Mouse (Mus musculus) forebrain, embryonic 14.5 days (tissue): Measurements from ENCODE around the gene Rsbn1l. TPM values are rescaled to one million over a fixed set of nuclear protein-coding genes. Genes with fewer than 3 reads are reported as not detected.

ENCODE experiments used
- ATAC-seq: fragments of 200-750 bp; cut with Nextera tagmentation; 2 replicates; pipeline ENCODE4 v1.8.0; 2017; ENCODE audit warnings: mild to moderate bottlenecking, moderate library complexity
- DNase-seq: peaks from one replicate; pipeline ENCODE4 v3.0.0-alpha.2; 2015; ENCODE audit warnings: low spot score
- H3K27ac ChIP-seq: fragments of 300-500 bp; sonication (generic); 2 replicates; pipeline ENCODE4 v1.5.1; 2014; ENCODE audit warnings: low read depth, mild to moderate bottlenecking, control low read depth, low read length, moderate library complexity
- H3K27me3 ChIP-seq: fragments of 300-500 bp; sonication (generic); replicated peaks from 2 replicates; pipeline ENCODE4 v1.6.1; 2014; ENCODE audit warnings: low read length, control low read depth, mixed read lengths; ENCODE audit not compliant: control insufficient read depth, insufficient read depth
- H3K36me3 ChIP-seq: fragments of 300-500 bp; sonication (generic); 2 replicates; pipeline ENCODE4 v1.6.1; 2014; ENCODE audit warnings: low read length, control low read depth; ENCODE audit not compliant: control insufficient read depth, insufficient read depth
- H3K4me1 ChIP-seq: fragments of 300-500 bp; sonication (generic); 2 replicates; pipeline ENCODE4 v1.6.1; 2014; ENCODE audit warnings: antibody characterized with exemption, low read length, control low read depth; ENCODE audit not compliant: control insufficient read depth, insufficient read depth
- H3K4me2 ChIP-seq: fragments of 300-500 bp; sonication (generic); 2 replicates; pipeline ENCODE4 v1.6.1; 2014; ENCODE audit warnings: mild to moderate bottlenecking, control low read depth, low read length
- H3K4me3 ChIP-seq: fragments of 300-500 bp; sonication (generic); 2 replicates; pipeline ENCODE4 v1.5.1; 2014; ENCODE audit warnings: low read depth, low read length, control low read depth
- H3K9ac ChIP-seq: fragments of 300-500 bp; sonication (generic); 2 replicates; pipeline ENCODE4 v1.6.1; 2014; ENCODE audit warnings: mild to moderate bottlenecking, low read length, control low read depth, moderate library complexity
- H3K9me3 ChIP-seq: fragments of 300-500 bp; sonication (generic); replicated peaks from 2 replicates; pipeline ENCODE4 v1.6.1; 2016; ENCODE audit warnings: low read length, control low read depth, mixed read lengths; ENCODE audit not compliant: control insufficient read depth
- WGBS: fragments of 180-500 bp; shearing (Covaris S2); extraction: QIAGEN DNeasy Blood & Tissue Kit; methylation state at CpG from one replicate; pipeline ENCODE4 v1.1.7; 2014; 5-methylcytosine and 5-hydroxymethylcytosine counted together
- polyA plus RNA-seq: library from polyadenylated mRNA; unstranded; fragments of >200 nt; fragmentation: Nextera tagmentation; extraction: Ambion mirVana; gene quantifications from 2 replicates; pipeline ENCODE4 v1.2.1, GENCODE M21; 2014

The Rsbn1l gene
- polyA plus RNA-seq, 1 experiment from 2014 or later: 5.3 TPM

DNA sequence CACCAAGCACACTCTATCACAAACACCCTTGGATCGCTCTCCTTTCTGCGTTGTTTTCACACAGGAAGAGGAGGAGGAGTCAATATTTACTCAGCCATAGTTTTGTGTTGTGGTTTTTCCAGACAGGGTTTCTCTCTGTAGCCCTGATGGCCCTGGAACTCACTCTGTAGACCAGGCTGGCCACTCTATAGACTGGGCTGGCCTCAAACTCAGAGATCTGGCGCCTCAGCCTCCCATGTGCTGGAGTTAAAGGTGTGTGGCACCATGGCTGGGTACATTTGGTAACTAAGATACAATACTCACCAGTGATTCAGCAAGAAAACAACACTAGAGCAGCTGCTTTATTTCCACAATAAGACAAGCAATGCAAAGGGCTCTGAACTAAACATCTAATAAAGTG, 13.7 kb downstream of the Rsbn1l start:
- Histone ChIP-seq H3K27ac (no peak overlapping the region), H3K9me3 (no peaks in the 10 kb centered on the region), H3K4me1 (no peaks in the 10 kb centered on the region), H3K36me3 (no peaks in the 10 kb centered on the region), H3K9ac (no peak overlapping the region), H3K27me3 (no peaks in the 10 kb centered on the region), H3K4me2 (no peak overlapping the region), H3K4me3 (no peak overlapping the region)
- ATAC-seq (no peak), DNase-seq (no peak)
- 86% methylated on average over 3 of the region's 3 CpGs for WGBS

DNA sequence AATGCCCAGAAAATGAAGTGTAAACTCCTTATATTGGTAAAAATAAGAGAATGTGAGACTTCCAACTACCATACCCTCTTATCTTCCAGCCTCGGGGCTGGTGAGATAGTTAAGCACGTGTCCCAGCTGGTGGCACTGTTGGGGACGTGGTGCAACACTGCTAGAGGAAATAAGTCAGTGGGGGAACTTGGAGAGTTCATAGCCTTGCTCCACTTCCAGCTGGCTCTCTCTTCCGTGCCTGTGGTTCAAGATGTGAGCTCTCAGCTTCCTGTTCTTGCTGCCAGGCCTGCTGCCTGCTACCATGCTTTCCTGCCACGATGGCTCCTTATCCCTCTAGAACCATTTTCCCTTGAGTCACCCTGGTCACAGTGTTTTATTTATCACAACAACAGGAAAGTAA, 15.0 kb downstream of the Rsbn1l start:
- no peak for DNase-seq

DNA sequence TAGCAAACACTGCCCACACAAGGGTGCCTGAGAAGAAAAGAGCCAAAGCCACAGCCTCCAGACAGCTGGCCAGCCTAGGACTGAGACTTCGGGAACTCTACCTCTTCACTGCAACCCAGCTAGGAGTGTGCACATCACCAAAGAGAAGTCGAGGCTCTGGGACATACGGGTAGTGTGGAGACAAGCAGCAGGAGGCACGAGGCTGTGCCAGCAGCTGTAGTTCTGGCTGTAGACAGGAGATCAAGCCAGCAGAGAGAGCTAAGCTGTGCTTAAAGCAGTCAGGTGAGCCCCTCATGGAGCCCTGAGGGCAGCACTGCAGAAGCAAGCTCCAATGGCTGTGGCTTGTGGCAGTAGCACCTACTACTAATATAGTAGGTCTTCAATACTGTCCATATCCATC, 15.5 kb downstream of the Rsbn1l start:
- Histone ChIP-seq H3K4me1 (no peaks in the 10 kb centered on the region), H3K27me3 (no peaks in the 10 kb centered on the region), H3K9ac (no peak overlapping the region), H3K4me2 (no peak overlapping the region), H3K9me3 (no peaks in the 10 kb centered on the region), H3K27ac (no peak overlapping the region), H3K4me3 (no peak overlapping the region), H3K36me3 (no peaks in the 10 kb centered on the region)
- DNase-seq (no peak), ATAC-seq (no peak; the same call in 1 of the 2 replicates)
- 81% methylated on average over 4 of the region's 4 CpGs for WGBS

More for the DNA sequence above, 15.0 kb downstream of the Rsbn1l start:
- H3K27me3 ChIP-seq: no peaks in the 10 kb centered on the region
- H3K36me3 ChIP-seq: no peaks in the 10 kb centered on the region
- H3K4me2 ChIP-seq: no peak overlapping the region
- H3K27ac ChIP-seq: no peak overlapping the region
- ATAC-seq: no peak; the same call in 1 of the 2 replicates
- no peak overlapping the region for H3K9ac ChIP-seq
- 71% methylated on average over 5 of the region's 5 CpGs for WGBS
- no peaks in the 10 kb centered on the region for H3K4me1 ChIP-seq
- H3K9me3 ChIP-seq: no peaks in the 10 kb centered on the region
- no peak overlapping the region for H3K4me3 ChIP-seq

DNA sequence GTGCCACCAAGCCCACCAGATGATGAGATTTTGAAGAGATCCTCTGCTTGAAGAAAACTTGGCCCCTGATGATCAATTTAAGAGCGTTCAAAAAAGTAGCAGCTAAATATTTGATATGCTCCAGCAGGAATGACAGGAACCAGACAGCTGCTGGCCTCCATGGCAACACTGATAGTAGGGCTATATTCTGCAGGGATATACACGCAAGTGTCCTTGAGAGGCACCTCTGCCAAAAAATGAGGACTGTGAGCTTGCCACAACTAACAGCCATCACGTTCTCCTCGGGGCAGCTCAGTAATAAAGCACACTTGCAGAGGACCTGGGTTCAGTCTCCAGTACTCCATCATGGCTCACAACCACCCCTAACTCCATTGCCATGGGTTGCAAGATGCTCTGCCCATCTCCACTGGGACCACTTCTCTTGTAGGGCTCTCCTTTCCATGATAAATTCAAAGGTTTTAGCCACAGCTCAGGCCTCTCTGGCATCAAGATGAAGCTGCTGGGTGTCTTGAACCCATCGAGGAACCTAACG, 16.1 kb downstream of the Rsbn1l start:
- WGBS: 96% methylated on average over 6 of the region's 6 CpGs
- Histone ChIP-seq H3K4me2 (no peak overlapping the region), H3K9ac (no peak overlapping the region), H3K27ac (no peak overlapping the region), H3K4me1 (no peaks in the 10 kb centered on the region), H3K4me3 (no peak overlapping the region), H3K9me3 (no peaks in the 10 kb centered on the region), H3K27me3 (no peaks in the 10 kb centered on the region), H3K36me3 (no peaks in the 10 kb centered on the region)
- ATAC-seq (no peak), DNase-seq (no peak)

DNA sequence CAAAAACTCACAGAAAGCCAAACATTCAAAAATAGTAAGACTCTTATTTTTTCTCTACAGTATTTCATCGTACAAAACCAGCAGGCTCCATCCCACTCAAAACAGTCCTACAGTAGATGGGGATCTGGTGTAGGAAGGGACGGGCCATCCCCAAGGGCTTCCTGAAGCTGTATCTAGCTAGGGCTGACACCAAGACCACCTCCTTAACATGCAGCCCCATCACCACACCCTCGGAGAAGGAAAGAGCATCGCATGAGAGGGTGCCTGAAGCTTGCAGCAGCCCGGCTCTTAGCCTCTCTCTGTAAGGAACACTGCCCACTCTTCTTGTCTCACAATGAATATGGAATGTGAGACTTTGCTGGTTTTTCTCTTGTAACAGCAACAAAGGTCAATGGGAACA, 17.7 kb downstream of the Rsbn1l start:
- Histone ChIP-seq H3K4me2 (no peak overlapping the region), H3K9me3 (no peaks in the 10 kb centered on the region), H3K27me3 (no peaks in the 10 kb centered on the region), H3K9ac (no peak overlapping the region), H3K4me3 (no peak overlapping the region), H3K27ac (no peak overlapping the region), H3K36me3 (no peaks in the 10 kb centered on the region), H3K4me1 (no peaks in the 10 kb centered on the region)
- no peak for ATAC-seq
- WGBS: 77% methylated on average over 5 of the region's 5 CpGs
- DNase-seq: no peak

DNA sequence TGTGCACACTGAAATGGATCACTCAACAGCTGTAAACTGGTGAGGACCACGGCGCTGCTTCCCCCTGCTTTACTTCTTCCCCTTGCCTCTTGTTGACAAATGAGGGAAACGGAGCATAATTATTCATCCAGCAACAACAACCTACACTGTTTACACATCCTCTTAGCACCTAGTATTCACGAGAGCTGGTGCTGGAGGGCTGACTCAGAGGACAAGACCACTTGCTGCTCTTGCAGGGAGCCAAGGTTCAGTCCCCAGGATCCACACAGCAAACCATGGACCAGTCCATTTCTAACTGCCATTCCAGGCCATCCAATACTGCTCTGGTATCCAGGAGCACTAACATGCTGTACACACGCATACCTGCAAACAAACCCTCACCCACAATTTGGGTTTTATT, 20.3 kb downstream of the Rsbn1l start:
- Histone ChIP-seq H3K9ac (no peak overlapping the region), H3K4me3 (no peak overlapping the region), H3K4me1 (no peaks in the 10 kb centered on the region), H3K27me3 (no peaks in the 10 kb centered on the region), H3K9me3 (no peaks in the 10 kb centered on the region), H3K36me3 (no peaks in the 10 kb centered on the region), H3K4me2 (no peak overlapping the region), H3K27ac (no peak overlapping the region)
- ATAC-seq (no peak), DNase-seq (no peak)
- WGBS: 82% methylated on average over 5 of the region's 5 CpGs

DNA sequence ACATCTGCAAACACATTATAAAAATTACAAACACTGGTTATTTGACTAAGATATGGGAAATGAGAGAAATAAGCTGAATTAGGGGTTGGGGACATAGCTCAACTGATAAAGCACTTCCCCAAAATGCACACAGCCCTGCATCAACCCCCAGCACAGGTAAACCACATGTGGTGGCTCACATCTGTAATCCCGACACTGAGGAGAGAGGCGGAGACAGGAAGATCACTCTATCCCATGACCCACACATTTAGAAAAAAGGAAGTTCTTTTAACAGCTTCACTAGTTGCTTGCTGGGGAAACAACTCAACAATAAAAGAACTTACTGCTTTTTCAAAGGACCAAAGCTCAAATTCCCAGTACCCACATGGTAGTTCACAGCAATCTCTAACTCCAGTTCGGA, 23.6 kb downstream of the Rsbn1l start:
- Histone ChIP-seq H3K9ac (no peak overlapping the region), H3K4me2 (no peak overlapping the region), H3K36me3 (no peaks in the 10 kb centered on the region), H3K4me3 (no peak overlapping the region), H3K4me1 (no peaks in the 10 kb centered on the region), H3K9me3 (no peaks in the 10 kb centered on the region), H3K27me3 (no peaks in the 10 kb centered on the region), H3K27ac (no peak overlapping the region)
- 94% methylated on average over 3 of the region's 3 CpGs for WGBS
- ATAC-seq: no peak
- no peak for DNase-seq

DNA sequence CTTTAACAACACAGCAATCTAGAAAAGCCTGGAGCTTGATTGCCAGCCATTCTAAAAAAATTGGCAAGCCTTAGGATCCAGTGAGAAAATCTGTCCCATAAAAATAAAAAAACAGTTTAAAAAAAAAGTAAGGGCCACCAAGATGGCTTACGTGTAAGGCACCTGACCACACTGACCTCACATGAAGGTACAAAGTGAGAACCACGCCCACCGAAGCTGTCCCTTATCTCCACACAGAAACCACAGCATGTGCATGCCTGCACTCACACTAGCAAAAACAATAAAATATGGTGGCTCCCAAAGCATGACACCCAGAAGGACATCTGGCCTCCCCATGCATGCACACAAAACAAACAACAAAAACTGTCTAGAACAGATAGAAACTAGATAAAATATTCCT, 24.9 kb downstream of the Rsbn1l start:
- Histone ChIP-seq H3K9me3 (no peaks in the 10 kb centered on the region), H3K36me3 (no peaks in the 10 kb centered on the region), H3K27ac (no peak overlapping the region), H3K9ac (no peak overlapping the region), H3K27me3 (no peaks in the 10 kb centered on the region), H3K4me1 (no peaks in the 10 kb centered on the region), H3K4me2 (no peak overlapping the region), H3K4me3 (no peak overlapping the region)
- ATAC-seq: no peak
- DNase-seq: no peak
- WGBS: 93% methylated on average over 3 of the region's 3 CpGs

DNA sequence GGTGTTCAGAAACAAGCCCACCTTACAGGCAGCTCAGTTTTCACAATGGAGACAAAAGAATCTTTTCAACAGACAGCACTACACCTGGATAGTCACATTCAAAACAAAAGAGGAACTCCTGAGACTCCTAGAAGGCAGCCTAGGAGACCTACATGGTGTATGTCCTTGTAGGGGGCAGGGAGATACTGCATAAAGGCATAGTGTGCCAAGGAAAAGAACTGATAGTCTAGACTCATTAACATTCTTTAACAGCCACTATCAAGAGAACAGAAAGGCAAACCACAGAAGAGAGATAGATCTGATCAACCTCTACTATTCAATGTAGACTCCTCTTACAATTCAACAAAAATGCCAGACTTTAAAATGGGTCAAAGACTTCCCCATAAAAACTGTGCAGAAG, 25.8 kb downstream of the Rsbn1l start:
- no peak overlapping the region for H3K9ac ChIP-seq
- no peak for DNase-seq
- no peak for ATAC-seq
- H3K4me3 ChIP-seq: no peak overlapping the region
- H3K27me3 ChIP-seq: no peaks in the 10 kb centered on the region
- H3K4me2 ChIP-seq: no peak overlapping the region
- H3K27ac ChIP-seq: no peak overlapping the region
- H3K4me1 ChIP-seq: no peaks in the 10 kb centered on the region
- no peaks in the 10 kb centered on the region for H3K9me3 ChIP-seq
- H3K36me3 ChIP-seq: no peaks in the 10 kb centered on the region
